Mouse (Mus musculus) small intestine, adult 2 months (tissue): ENCODE measurements around the gene Gas2l2. TPM values are rescaled to one million over a fixed set of nuclear protein-coding genes. Genes with fewer than 3 reads are reported as not detected.

Experiments
- H3K27ac ChIP-seq: fragments of 200-500 bp; 2 replicates; pipeline ENCODE4 v1.5.1; 2012; ENCODE audit warnings: low read depth, low read length, control low read depth, inconsistent platforms; ENCODE audit not compliant: insufficient read depth
- H3K27me3 ChIP-seq: fragments of 200-500 bp; 2 replicates; pipeline ENCODE4 v1.6.1; 2012; ENCODE audit warnings: mild to moderate bottlenecking, moderate library complexity, low read length, inconsistent platforms; ENCODE audit not compliant: control insufficient read depth, insufficient read depth
- H3K36me3 ChIP-seq: fragments of 200-500 bp; 2 replicates; pipeline ENCODE4 v1.6.1; 2012; ENCODE audit warnings: mild to moderate bottlenecking, low read length, control low read depth, inconsistent platforms; ENCODE audit not compliant: control insufficient read depth, insufficient read depth
- H3K4me1 ChIP-seq: fragments of 200-500 bp; 2 replicates; pipeline ENCODE4 v1.6.1; 2012; ENCODE audit warnings: low read length, inconsistent platforms, mixed read lengths; ENCODE audit not compliant: control insufficient read depth, insufficient read depth, insufficient read length
- H3K4me3 ChIP-seq: fragments of 200-500 bp; 2 replicates; pipeline ENCODE4 v1.5.1; 2012; ENCODE audit warnings: low read depth, mild to moderate bottlenecking, control low read depth, inconsistent platforms, low read length, moderate library complexity
- CTCF ChIP-seq: fragments of 200-500 bp; IDR thresholded peaks from 2 replicates; pipeline ENCODE4 v1.5.1; 2012; ENCODE audit warnings: low read depth, mild to moderate bottlenecking, control low read depth, inconsistent platforms, low read length, moderate library complexity, mixed read lengths; ENCODE audit not compliant: insufficient replicate concordance, insufficient read length; ENCODE audit errors: extremely low read depth
- POLR2A ChIP-seq: fragments of 200-500 bp; IDR thresholded peaks from 2 replicates; pipeline ENCODE4 v1.6.1; 2012; ENCODE audit warnings: low read depth, mild to moderate bottlenecking, control low read depth, inconsistent platforms, low read length, moderate library complexity
- WGBS: fragments of 180-500 bp; shearing (Covaris S2); methylation state at CpG from one replicate; pipeline ENCODE4 v1.1.7; 2018; 5-methylcytosine and 5-hydroxymethylcytosine counted together
- polyA plus RNA-seq: library from polyadenylated mRNA; depleted of rRNA; stranded (reverse); fragments of >200 nt; gene quantifications from 2 replicates; pipeline ENCODE4 v1.2.3, GENCODE M21; 2012; rRNA removed

Gas2l2 gene
- polyA plus RNA-seq, 1 experiment = 0.06 TPM

DNA sequence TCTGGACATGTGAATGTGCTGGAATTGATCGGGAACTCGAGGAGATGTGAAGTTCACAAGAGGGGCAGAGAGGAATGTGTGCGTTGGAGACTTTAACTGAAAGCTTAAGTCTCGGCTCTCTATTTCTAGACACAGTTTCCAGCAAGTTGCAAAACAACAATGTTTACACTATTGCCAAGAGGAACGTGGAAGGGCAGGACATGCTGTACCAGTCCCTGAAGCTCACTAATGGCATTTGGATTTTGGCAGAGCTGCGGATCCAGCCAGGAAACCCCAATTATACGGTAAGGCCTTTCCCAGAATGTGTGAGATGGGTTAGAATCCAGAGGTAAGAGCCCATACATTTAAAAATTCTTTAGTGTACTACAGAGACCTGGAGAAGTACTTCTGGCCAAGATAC, 31.6 kb downstream of the Gas2l2 start:
- Histone ChIP-seq H3K36me3 (peaks cover 47% of the 10 kb centered on the region), H3K27me3 (no peaks in the 10 kb centered on the region), H3K27ac (no peak overlapping the region), H3K4me3 (no peak overlapping the region), H3K4me1 (no peaks in the 10 kb centered on the region)
- 86% methylated on average over 7 of the region's 7 CpGs for WGBS
- TF ChIP-seq CTCF (no peak), POLR2A (no peak)

DNA sequence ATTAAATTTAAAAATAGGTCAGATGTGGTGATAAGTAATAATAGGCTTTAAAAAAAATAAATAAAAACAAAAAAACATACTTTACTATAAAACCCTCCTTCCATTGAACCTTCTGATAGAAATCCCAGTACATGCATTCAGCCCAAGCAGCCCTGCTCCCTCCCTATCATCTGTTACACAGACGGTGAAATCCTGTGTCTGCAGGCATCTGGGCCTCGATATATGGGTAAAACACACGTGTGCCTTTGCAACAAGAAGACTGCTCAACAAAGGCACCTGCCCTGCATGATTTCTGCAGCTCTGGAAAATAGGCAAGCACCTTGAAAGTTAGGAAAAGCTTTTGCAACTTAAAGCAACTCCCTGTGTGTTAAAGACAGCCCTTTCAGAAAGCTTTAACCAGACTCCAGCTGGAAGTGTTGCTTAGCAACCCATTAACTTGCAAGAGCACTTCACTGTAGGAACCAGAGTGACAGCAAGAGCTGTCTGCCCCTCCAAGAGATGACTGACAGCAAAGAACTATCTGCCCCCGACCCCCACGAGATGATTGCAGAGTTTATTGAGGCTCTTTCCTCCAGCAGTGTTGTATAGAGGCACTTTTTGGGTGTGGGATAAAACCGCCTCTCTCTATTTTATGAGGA, 34.3 kb downstream of the Gas2l2 start:
- Histone ChIP-seq H3K36me3 (peaks cover 49% of the 10 kb centered on the region), H3K4me1 (no peaks in the 10 kb centered on the region), H3K27ac (no peak overlapping the region), H3K27me3 (no peaks in the 10 kb centered on the region), H3K4me3 (no peak overlapping the region)
- WGBS = 72% methylated on average over 6 of the region's 6 CpGs
- no peak for TF ChIP-seq CTCF
- TF ChIP-seq POLR2A = no peak

DNA sequence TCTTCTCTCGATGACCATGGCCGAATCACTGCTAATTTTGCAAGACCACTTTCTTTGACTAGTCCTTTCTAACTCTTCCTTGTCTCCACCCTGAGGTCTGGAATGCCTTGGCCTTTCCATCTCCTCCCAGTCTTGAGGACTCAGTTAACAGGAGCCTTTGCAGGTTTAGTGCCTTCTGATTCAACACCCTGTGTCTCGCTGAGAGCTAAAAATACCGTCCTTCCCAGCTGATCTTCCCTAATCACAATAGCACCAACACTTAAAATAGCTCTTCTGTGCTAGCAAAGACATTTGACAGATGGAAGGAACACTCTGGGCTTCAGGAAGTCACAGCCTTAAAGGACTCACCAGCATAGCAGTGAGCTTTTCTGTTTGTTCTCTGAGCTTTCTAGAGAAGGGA, 36.2 kb downstream of the Gas2l2 start:
- WGBS = 91% methylated on average over 4 of the region's 4 CpGs
- TF ChIP-seq CTCF = no peak
- TF ChIP-seq POLR2A = no peak
- Histone ChIP-seq H3K27ac (no peak overlapping the region), H3K36me3 (peaks cover 44% of the 10 kb centered on the region), H3K27me3 (no peaks in the 10 kb centered on the region), H3K4me3 (no peak overlapping the region), H3K4me1 (no peaks in the 10 kb centered on the region)

DNA sequence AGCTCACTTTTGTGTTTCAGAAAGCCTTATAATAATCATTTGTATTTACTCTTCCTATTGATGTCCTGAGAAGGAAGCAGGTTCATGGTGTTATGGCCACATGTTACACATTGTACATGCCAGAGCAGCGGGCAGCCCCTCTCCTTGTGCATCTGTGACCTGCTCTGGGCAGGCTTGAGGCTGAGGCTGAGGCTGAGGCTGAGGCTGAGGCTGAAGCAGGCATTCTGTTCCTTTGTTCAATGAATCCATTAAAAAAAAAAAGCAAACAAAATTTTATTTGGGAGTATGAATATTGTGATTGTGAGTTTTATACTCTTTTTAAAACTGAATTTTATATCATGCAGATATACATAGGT, 45.7 kb downstream of the Gas2l2 start:
- no peaks in the 10 kb centered on the region for H3K27me3 ChIP-seq
- no peaks in the 10 kb centered on the region for H3K4me1 ChIP-seq
- peaks cover 28% of the 10 kb centered on the region for H3K36me3 ChIP-seq
- TF ChIP-seq CTCF (no peak), POLR2A (no peak)
- H3K4me3 ChIP-seq = no peak overlapping the region
- no peak overlapping the region for H3K27ac ChIP-seq
- WGBS = 95% methylated on average over 1 of the region's 1 CpGs

DNA sequence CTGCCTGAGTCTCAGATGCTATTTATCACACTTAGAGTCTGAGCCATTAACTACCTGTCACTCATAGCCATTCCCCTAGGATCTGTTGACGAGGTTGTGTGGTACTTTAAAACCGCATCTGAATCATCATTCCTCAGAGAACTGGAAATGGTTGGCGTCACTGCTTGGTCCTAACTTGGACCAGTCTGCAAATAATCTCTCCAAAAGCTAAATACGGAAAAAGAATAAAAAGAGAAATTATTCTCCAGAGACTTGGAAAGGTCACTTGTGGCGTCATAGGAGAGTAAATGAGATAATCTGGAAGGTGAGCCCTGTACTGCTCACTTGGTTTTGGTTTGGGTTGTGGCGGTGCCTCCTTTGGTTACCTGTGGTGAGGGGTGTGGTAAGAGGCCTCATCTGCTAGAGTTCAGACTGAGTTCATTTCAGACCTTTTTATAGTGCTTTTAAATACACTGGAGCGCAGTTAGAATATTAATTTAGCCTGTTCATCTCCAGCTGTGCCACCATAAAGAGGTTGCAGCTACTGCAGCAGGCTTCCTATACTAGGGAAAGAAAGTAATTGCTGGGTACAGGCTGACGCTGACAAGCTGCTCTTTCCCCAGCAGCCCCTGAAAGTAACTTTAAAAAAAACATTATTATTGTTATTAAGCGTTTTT, 46.3 kb downstream of the Gas2l2 start:
- 90% methylated on average over 9 of the region's 9 CpGs for WGBS
- H3K4me3 ChIP-seq = no peak overlapping the region
- H3K27ac ChIP-seq = no peak overlapping the region
- peaks cover 26% of the 10 kb centered on the region for H3K36me3 ChIP-seq
- no peaks in the 10 kb centered on the region for H3K27me3 ChIP-seq
- TF ChIP-seq POLR2A = no peak
- no peak for TF ChIP-seq CTCF
- no peaks in the 10 kb centered on the region for H3K4me1 ChIP-seq

DNA sequence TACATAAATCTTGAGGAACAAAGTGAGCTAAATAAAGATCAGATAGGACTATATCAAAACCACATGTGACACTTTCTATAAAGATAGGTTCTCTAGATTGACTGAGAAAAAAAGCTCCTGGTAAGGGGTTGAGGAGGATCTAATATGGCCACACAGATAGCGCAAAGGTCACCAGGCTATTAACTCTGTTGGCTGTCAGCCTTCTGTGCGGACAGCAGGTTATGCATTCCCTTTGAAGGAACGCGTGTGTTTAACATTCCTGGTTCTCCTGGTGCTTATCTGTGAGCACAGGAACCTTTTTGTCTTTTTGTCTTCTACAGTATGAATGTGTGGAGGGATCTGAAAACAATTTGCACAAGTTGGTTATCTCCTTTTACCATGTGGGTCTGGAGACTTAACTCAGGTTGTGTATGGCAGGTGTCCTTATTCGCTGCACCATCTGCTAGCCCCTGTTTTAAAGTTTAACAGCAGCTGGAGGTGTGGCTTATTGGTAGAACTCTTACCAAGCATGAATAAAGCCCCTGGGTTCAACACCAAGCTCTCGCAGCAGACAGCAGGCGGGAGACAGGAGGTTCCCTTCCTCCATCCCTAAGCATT, 49.4 kb downstream of the Gas2l2 start:
- no peaks in the 10 kb centered on the region for H3K27me3 ChIP-seq
- H3K4me1 ChIP-seq = no peaks in the 10 kb centered on the region
- no peak overlapping the region for H3K27ac ChIP-seq
- H3K4me3 ChIP-seq = no peak overlapping the region
- peaks cover 35% of the 10 kb centered on the region for H3K36me3 ChIP-seq
- 79% methylated on average over 7 of the region's 7 CpGs for WGBS
- no peak for TF ChIP-seq CTCF
- TF ChIP-seq POLR2A = no peak

Other genes starting within 250 kb of the Gas2l2 start
- gene Slfn3, start 238.1 kb downstream of the Gas2l2 start, polyA plus RNA-seq = 0.09 TPM in 1 of 2 replicates, not detected in the other
- gene Slfn14, start 142.7 kb downstream of the Gas2l2 start, polyA plus RNA-seq = not detected in 2 replicates
- gene Ap2b1, start 130.4 kb downstream of the Gas2l2 start, polyA plus RNA-seq = 11.3 and 27.1 TPM in 2 replicates
- gene Pex12, start 126.9 kb downstream of the Gas2l2 start, polyA plus RNA-seq = 2.0 and 3.8 TPM in 2 replicates
- 0.80 and 0.93 TPM in 2 replicates for gene Rasl10b, start 20.3 kb downstream of the Gas2l2 start, polyA plus RNA-seq
- gene 1700020L24Rik, start 8.2 kb upstream of the Gas2l2 start, polyA plus RNA-seq = 0.94 and 1.4 TPM in 2 replicates
- gene Mmp28, start 33.6 kb upstream of the Gas2l2 start, polyA plus RNA-seq = 10.5 and 12.0 TPM in 2 replicates
- gene Taf15, start 43.6 kb upstream of the Gas2l2 start, polyA plus RNA-seq = 2.6 and 6.1 TPM in 2 replicates
- gene Heatr9, start 92.7 kb upstream of the Gas2l2 start, polyA plus RNA-seq = not detected in 2 replicates
- 828 and 1,080 TPM in 2 replicates for gene Ccl5, start 101.1 kb upstream of the Gas2l2 start, polyA plus RNA-seq
- 1.2 and 3.7 TPM in 2 replicates for gene Ccl9, start 149.2 kb upstream of the Gas2l2 start, polyA plus RNA-seq
- 11.0 and 32.1 TPM in 2 replicates for gene Ccl6, start 163.6 kb upstream of the Gas2l2 start, polyA plus RNA-seq
- gene Rpl9-ps1, start 216.2 kb upstream of the Gas2l2 start, polyA plus RNA-seq = not detected in 2 replicates
- gene Ccl3, start 219.9 kb upstream of the Gas2l2 start, polyA plus RNA-seq = 3.6 and 5.0 TPM in 2 replicates
- 2.6 and 10.0 TPM in 2 replicates for gene Ccl4, start 233.1 kb upstream of the Gas2l2 start, polyA plus RNA-seq